ENCODE assay signal across 13 mouse cellular contexts in the genomic region with DNA sequence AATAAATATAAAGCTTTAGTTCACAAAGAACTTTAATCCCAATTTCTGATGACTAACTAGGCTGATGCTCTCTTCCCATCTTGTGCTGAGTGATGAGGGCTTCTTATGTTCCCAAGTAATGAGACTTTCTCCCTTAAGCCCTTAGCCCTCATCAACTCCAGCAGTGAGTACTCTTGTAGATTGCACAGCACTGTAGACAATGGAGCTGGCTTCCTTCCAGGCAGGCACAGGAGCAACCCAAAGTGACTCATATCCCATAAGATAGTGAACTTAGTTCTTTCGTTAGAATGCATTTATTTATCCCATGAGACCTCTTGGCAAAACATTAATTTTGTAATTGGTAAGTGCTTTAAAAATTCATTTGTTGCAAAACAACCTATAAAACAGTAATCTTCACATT.
DNase-seq lines count a peak whose midpoint lies in the region; ATAC-seq lines count a peak whose summit lies in the region.
"Had no signal": no experiment of that assay in that cellular context is flagged by ENCODE, and none has a peak within 500 bp of the region (broad histone marks: within the 10 kb centered on the region; RNA-seq: fewer than 3 reads in every experiment).

No protein-coding gene starts in this region.

- peak; percentile 30 for DNase-seq in adrenal gland, postnatal 10 days
- DNase-seq in adrenal gland, adult 8-10 months = no peak
- DNase-seq in heart, postnatal 4 days = peak; percentile 50
- DNase-seq in heart, adult 8-10 months (ENCODE audit: low spot score) = no peak
- peak; percentile 7 for DNase-seq in urinary bladder, postnatal 25 days (ENCODE audit: low spot score)
- no peak for DNase-seq in urinary bladder, adult 2 months (ENCODE audit: low spot score)
- no peak for DNase-seq in cerebellum, adult 18-20 months
- DNase-seq: forebrain, postnatal 0 days; kidney, adult 18-20 months; right cerebral cortex, postnatal 25 days; thymus, adult 2 months had no signal

- ATAC-seq in inflammation-experienced regulatory T-cells, adult 6 months = no peak
- ATAC-seq: forebrain, postnatal 0 days; liver, embryonic 12.5 days had no signal

Comparison
In these comparisons a context has a peak if more than half of its experiments do, and no peak if none do; other contexts are left out.
1. DNase-seq: peak in adrenal gland, postnatal 10 days (single experiment), heart, postnatal 4 days (single experiment) and urinary bladder, postnatal 25 days (single experiment); none in adrenal gland, adult 8-10 months (single experiment), heart, adult 8-10 months (single experiment), urinary bladder, adult 2 months (single experiment) and cerebellum, adult 18-20 months (0 of 2).